Mouse (Mus musculus) intestine, postnatal 0 days (tissue): ENCODE data around the gene Caskin1. TPM values are rescaled to one million over a fixed set of nuclear protein-coding genes. Genes with fewer than 3 reads are reported as not detected.
A peak's percentile ranks its signal among the peaks of the same experiment; 100 is the strongest.

ENCODE experiments used
- ATAC-seq: fragments of 200-750 bp; cut with Nextera tagmentation; 2 replicates; pipeline ENCODE4 v1.8.0; 2017; ENCODE audit warnings: mild to moderate bottlenecking, moderate TSS enrichment, moderate library complexity
- H3K27ac ChIP-seq: fragments of 300-500 bp; sonication (generic); 2 replicates; pipeline ENCODE4 v1.5.1; 2014; ENCODE audit warnings: mild to moderate bottlenecking, low read depth, low read length, moderate library complexity
- H3K27me3 ChIP-seq: fragments of 300-500 bp; sonication (generic); replicated peaks from 2 replicates; pipeline ENCODE4 v1.6.1; 2014; ENCODE audit warnings: low read length, mixed read lengths; ENCODE audit not compliant: control insufficient read depth, insufficient read depth
- H3K36me3 ChIP-seq: fragments of 300-500 bp; sonication (generic); 2 replicates; pipeline ENCODE4 v1.6.1; 2014; ENCODE audit warnings: mild to moderate bottlenecking, moderate library complexity; ENCODE audit not compliant: control insufficient read depth, insufficient read depth
- H3K4me1 ChIP-seq: fragments of 300-500 bp; sonication (generic); replicated peaks from 2 replicates; pipeline ENCODE4 v1.6.1; 2014; ENCODE audit warnings: antibody characterized with exemption, low read length, mixed read lengths; ENCODE audit not compliant: control insufficient read depth, insufficient read depth
- H3K4me2 ChIP-seq: fragments of 300-500 bp; sonication (generic); replicated peaks from 2 replicates; pipeline ENCODE4 v1.6.1; 2014; ENCODE audit warnings: low read depth, mild to moderate bottlenecking, moderate library complexity
- H3K4me3 ChIP-seq: fragments of 300-500 bp; sonication (generic); 2 replicates; pipeline ENCODE4 v1.5.1; 2014; ENCODE audit warnings: low read depth, low read length
- H3K9ac ChIP-seq: fragments of 300-500 bp; sonication (generic); 2 replicates; pipeline ENCODE4 v1.6.1; 2014; ENCODE audit warnings: mild to moderate bottlenecking, low read depth, low read length
- H3K9me3 ChIP-seq: fragments of 300-500 bp; sonication (generic); 2 replicates; pipeline ENCODE4 v1.6.1; 2016; ENCODE audit warnings: mixed run types; ENCODE audit not compliant: control insufficient read depth
- CTCF ChIP-seq: sonication (generic); IDR thresholded peaks from 2 replicates; pipeline ENCODE4 v1.5.1; 2016; ENCODE audit warnings: low read depth, mild to moderate bottlenecking, control low read depth, antibody characterized with exemption, moderate library complexity
- WGBS: fragments of 180-500 bp; shearing (Covaris S2); extraction: QIAGEN DNeasy Blood & Tissue Kit; methylation state at CpG from one replicate; pipeline ENCODE4 v1.1.7; 2014; 5-methylcytosine and 5-hydroxymethylcytosine counted together
- polyA plus RNA-seq: library from polyadenylated mRNA; unstranded; fragments of >200 nt; fragmentation: Nextera tagmentation; extraction: Ambion mirVana; gene quantifications from 2 replicates; pipeline ENCODE4 v1.2.1, GENCODE M21; 2015

Caskin1 gene
- polyA plus RNA-seq, 1 experiment from 2014 or later: 0.78 TPM

- Histone ChIP-seq H3K4me3 (no peak overlapping the region), H3K4me2 (no peak overlapping the region), H3K9me3 (no peaks in the 10 kb centered on the region), H3K27ac (no peak overlapping the region), H3K9ac (no peak overlapping the region), H3K4me1 (no peaks in the 10 kb centered on the region), H3K27me3 (no peaks in the 10 kb centered on the region), H3K36me3 (peaks cover 82% of the 10 kb centered on the region)
- TF ChIP-seq CTCF: no peak
- no peak for ATAC-seq
- 94% methylated on average over 8 of the region's 8 CpGs for WGBS
These were observed 41.8 kb upstream of the Caskin1 start for GRCm38 (mm10) chr17:24446590-24446989.

- Histone ChIP-seq H3K4me3 (no peak overlapping the region), H3K36me3 (peaks cover 67% of the 10 kb centered on the region), H3K9me3 (no peaks in the 10 kb centered on the region), H3K4me1 (no peaks in the 10 kb centered on the region), H3K27me3 (no peaks in the 10 kb centered on the region), H3K27ac (no peak overlapping the region), H3K4me2 (no peak overlapping the region), H3K9ac (no peak overlapping the region)
- TF ChIP-seq CTCF: no peak
- ATAC-seq: no peak
- 93% methylated on average over 6 of the region's 6 CpGs for WGBS
These were observed 38.9 kb upstream of the Caskin1 start for GRCm38 (mm10) chr17:24449507-24449906.

- Histone ChIP-seq H3K27ac (no peak overlapping the region), H3K36me3 (peaks cover 50% of the 10 kb centered on the region), H3K4me1 (0 out of 2 replicates have a peak, but pooled peaks cover 3% of the 10 kb centered on the region), H3K4me3 (no peak overlapping the region), H3K27me3 (no peaks in the 10 kb centered on the region), H3K4me2 (no peak overlapping the region), H3K9ac (no peak overlapping the region), H3K9me3 (no peaks in the 10 kb centered on the region)
- WGBS: 68% methylated on average over 6 of the region's 6 CpGs
- ATAC-seq: no peak
- TF ChIP-seq CTCF: no peak
These were observed 37.2 kb upstream of the Caskin1 start for GRCm38 (mm10) chr17:24451220-24451619.

- no peak overlapping the region for H3K4me3 ChIP-seq
These were observed 35.0 kb upstream of the Caskin1 start for GRCm38 (mm10) chr17:24453372-24453771.

GRCm38 (mm10) chr17:24454218-24454755 lies 34.1 kb upstream of the Caskin1 start:
- no peak for ATAC-seq

More at GRCm38 (mm10) chr17:24453372-24453771, 35.0 kb upstream of the Caskin1 start:
- ATAC-seq: no peak
- 61% methylated on average over 2 of the region's 2 CpGs for WGBS
- H3K27ac ChIP-seq: no peak overlapping the region
- H3K36me3 ChIP-seq: peaks cover 28% of the 10 kb centered on the region
- no peak overlapping the region for H3K4me2 ChIP-seq
- H3K4me1 ChIP-seq: 0 out of 2 replicates have a peak, but pooled peaks cover 3% of the 10 kb centered on the region
- no peaks in the 10 kb centered on the region for H3K27me3 ChIP-seq
- no peak for TF ChIP-seq CTCF
- no peaks in the 10 kb centered on the region for H3K9me3 ChIP-seq
- no peak overlapping the region for H3K9ac ChIP-seq

GRCm38 (mm10) chr17:24454756-24455522 lies 33.5 kb upstream of the Caskin1 start:
- H3K27me3 ChIP-seq: no peaks in the 10 kb centered on the region
- TF ChIP-seq CTCF: peak; percentile 45
- H3K4me3 ChIP-seq: peak overlapping the region; percentile 77
- 0 out of 2 replicates have a peak, but pooled peaks cover 3% of the 10 kb centered on the region for H3K4me1 ChIP-seq
- H3K36me3 ChIP-seq: peaks cover 13% of the 10 kb centered on the region
- WGBS: under 1% methylated on average over 65 of the region's 67 CpGs
- H3K4me2 ChIP-seq: peak overlapping the region; percentile 74
- peak overlapping the region; percentile 90 for H3K9ac ChIP-seq
- H3K27ac ChIP-seq: peak overlapping the region; percentile 96
- ATAC-seq: peak; percentile 95
- H3K9me3 ChIP-seq: no peaks in the 10 kb centered on the region

More at GRCm38 (mm10) chr17:24454218-24454755, 34.1 kb upstream of the Caskin1 start:
- H3K27me3 ChIP-seq: no peaks in the 10 kb centered on the region
- H3K36me3 ChIP-seq: peaks cover 19% of the 10 kb centered on the region
- under 1% methylated on average over 14 of the region's 14 CpGs for WGBS
- peak overlapping the region; percentile 90 for H3K9ac ChIP-seq
- TF ChIP-seq CTCF: no peak
- peak overlapping the region; percentile 74 for H3K4me2 ChIP-seq
- no peaks in the 10 kb centered on the region for H3K9me3 ChIP-seq
- H3K27ac ChIP-seq: peak overlapping the region; percentile 96
- H3K4me3 ChIP-seq: peak overlapping the region; percentile 77
- 0 out of 2 replicates have a peak, but pooled peaks cover 3% of the 10 kb centered on the region for H3K4me1 ChIP-seq
